Mouse (Mus musculus): Measurements from ENCODE around the gene H2-T23.
A peak's percentile ranks its signal among the peaks of the same experiment; 100 is the strongest.
"Not testable (repeated sequence)": the region's sequence is repeated elsewhere in the genome, so short reads cannot be mapped to it uniquely, and the experiment has no call there.

H2-T23 gene

GRCm38 (mm10) chr17:36023710-36024654, 8.7 kb downstream of the H2-T23 start:
- peak; percentile 93 for DNase-seq (ENCODE audit: low spot score)

GRCm38 (mm10) chr17:36022922-36023321, 9.7 kb downstream of the H2-T23 start:
- peak; percentile 10 for DNase-seq (ENCODE audit: low spot score)

DNA sequence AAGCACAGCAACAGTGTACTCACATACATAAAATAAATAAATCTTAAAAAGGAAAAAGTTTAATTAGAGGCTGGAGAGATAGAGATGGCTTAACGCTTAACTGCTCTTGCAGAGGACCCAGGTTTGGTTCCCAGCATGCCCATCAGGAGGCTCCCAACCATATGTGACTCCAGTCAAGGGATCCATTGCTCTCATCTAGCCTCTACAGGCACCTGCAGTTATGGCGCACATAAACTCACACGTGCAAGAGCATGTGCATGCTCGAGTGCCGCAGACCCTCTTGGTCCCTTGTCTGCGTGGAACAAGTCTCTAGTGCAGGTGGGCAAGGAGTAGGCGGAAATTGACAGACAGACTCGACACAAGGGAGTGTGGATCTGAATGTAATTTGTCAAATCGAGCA, 10.6 kb downstream of the H2-T23 start:
- no peak for DNase-seq (ENCODE audit: low spot score)

DNA sequence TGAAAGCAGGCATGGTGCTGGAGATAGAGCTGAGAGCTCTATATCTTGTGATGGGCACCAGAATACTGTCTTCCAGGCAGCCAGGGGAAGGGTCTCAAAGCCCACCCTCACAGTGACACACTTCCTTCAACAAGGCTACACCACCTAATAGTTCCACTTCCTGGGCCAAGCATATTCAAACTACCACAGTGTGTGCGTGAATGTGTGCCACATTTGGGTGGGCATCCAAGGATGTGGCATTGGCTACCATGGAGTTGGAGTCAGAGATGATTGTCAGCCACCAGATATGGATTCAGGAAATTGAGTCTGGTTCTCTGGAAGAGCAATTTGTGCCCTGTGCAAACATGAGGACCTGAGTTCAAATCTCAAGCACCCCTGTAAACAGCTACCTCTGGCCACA, 11.3 kb downstream of the H2-T23 start:
- DNase-seq (ENCODE audit: low spot score): peak; percentile 2

GRCm38 (mm10) chr17:36020191-36021073, 12.2 kb downstream of the H2-T23 start, which contains the start of gene H2-T24:
H2-T24 (minus strand) TSS chr17:36020560.
- DNase-seq (ENCODE audit: low spot score): peak; percentile 63

- DNase-seq (ENCODE audit: low spot score): peak; percentile 2
Measured at GRCm38 (mm10) chr17:36019519-36019918, 13.1 kb downstream of the H2-T23 start.

DNA sequence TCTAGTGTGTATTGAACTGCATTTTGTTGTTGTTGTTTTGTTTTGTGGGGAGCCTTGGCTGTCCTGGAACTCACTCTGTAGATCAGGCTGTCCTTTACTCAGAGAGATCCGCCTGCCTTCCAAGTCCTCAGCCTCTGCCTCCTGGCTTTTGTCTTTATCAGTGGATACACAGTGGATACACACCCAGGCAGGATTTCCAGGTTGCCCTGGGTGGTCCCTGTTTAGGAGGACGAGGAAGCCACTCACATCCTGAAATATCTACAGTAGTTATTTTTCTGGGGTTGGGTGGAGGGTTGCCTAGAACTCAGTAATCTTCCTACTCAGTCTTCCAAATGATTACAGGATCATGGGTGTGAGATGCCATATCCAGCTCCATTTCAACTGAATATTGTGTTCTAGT, 13.7 kb downstream of the H2-T23 start:
- DNase-seq (ENCODE audit: low spot score): no peak

GRCm38 (mm10) chr17:36017046-36017445, 15.6 kb downstream of the H2-T23 start:
- DNase-seq (ENCODE audit: low spot score): peak; percentile 3

GRCm38 (mm10) chr17:36014977-36015376, 17.7 kb downstream of the H2-T23 start:
- DNase-seq (ENCODE audit: low spot score): no peak

- not testable (repeated sequence) for DNase-seq (ENCODE audit: low spot score)
Measured at GRCm38 (mm10) chr17:36004409-36004808, 28.2 kb downstream of the H2-T23 start.

- DNase-seq (ENCODE audit: low spot score): no peak
Measured at GRCm38 (mm10) chr17:36003331-36003730, 29.3 kb downstream of the H2-T23 start.

DNA sequence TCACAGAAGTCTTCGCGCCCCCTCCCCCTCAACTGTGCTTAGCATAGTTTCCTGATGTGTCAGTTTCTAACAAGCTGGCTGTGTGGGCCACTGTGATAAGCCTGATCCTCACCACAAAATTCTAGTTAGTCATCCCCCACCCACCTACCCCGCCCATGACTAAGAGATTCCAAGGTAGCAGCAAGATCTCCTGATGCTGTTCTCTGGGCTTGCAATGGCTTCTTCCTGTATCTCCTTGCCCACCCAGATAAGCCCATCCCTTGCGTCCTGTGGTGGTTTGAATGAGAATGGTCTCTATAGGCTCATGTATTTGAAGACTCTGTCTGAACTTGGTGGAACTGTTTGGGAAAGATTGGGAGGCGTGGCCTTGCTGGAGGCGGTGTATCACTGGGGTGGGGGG, 30.7 kb downstream of the H2-T23 start:
- DNase-seq (ENCODE audit: low spot score): no peak

GRCm38 (mm10) chr17:36001121-36001897, 31.3 kb downstream of the H2-T23 start:
- DNase-seq (ENCODE audit: low spot score): no peak

DNA sequence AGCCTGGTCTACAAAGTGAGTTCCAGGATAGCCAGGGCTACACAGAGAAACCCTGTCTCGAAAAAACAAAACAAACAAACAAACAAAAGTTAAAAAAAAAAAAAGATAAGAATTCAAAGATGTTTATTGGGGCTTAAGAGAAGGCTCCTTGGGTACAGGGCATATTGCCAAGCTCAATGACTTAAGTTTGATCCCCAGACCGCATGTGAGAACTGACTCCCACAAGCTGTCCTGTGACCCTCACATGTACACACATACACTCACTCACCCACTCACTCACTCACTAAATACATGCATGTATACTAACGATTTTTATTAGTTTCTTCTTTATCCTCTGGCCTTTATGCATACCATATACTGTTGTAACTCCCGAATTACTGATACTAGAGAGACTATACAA, 32.3 kb downstream of the H2-T23 start:
- DNase-seq (ENCODE audit: low spot score): no peak

- no peak for DNase-seq (ENCODE audit: low spot score)
Measured at GRCm38 (mm10) chr17:35999356-35999755, 33.3 kb downstream of the H2-T23 start.

- DNase-seq (ENCODE audit: low spot score): no peak
Measured at GRCm38 (mm10) chr17:35998545-35999305, 33.9 kb downstream of the H2-T23 start.

DNA sequence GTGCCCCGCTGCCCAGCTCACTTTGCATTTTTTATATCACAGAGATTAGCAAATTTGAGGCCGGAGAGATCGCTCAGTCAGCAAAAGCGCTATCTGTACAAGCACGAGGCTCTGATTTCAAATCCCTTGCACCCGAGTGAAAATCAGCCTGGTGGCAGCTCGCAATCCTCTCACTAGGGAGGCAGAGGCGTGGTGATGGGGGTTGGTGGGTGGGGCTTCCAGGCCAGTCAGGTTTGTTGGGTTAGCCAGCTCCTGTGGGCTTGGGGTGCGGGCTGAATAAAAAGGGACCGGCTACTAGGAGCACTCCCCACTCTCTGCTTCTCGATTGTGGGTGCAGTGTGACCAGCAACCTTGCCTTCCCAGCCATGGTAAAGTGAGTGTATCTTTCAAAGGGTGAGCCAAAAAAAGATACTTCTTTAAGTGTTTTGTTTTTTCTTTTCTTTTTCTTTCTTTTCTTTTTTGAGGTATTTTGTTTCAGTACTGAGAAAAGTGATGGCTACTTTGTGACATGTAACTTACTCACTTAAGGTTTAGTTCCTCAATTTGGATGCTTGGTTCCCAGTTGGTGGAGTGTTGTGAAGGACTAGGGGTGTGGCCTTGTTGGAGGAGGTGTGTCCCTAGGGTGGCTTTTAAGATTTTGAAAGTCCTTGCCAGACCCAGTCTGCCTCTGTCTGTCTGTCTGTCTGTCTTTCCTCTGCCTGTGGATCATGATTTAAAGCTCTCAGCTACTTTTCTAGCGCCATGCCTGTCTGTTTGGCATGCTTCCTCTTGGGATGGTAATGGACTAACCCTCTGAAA, 34.7 kb downstream of the H2-T23 start:
- DNase-seq (ENCODE audit: low spot score): peak; percentile 66

DNA sequence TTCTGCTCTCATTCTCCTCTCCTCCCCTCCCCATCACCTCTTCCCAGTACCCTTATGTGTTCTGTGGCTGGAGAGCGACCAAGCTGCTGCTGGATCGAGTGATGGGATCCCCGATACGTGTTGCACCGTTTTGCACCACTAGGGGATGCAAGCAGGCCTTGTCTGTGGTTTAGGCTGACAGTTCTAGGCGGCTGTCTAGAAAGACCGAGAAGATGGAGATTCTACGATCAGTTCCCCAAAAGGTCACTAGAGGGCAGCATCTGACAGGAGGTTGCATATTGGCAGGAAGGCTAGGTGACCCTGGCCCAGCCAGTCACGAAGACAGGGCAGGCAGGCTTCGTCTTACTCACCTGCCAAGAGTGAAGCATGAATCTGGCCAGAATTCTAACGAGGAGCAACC, 35.7 kb downstream of the H2-T23 start:
- DNase-seq (ENCODE audit: low spot score): peak; percentile 99

GRCm38 (mm10) chr17:35994879-35995240, 37.8 kb downstream of the H2-T23 start:
- DNase-seq (ENCODE audit: low spot score): peak; percentile 41

GRCm38 (mm10) chr17:35994175-35994878, 38.3 kb downstream of the H2-T23 start:
- peak; percentile 93 for DNase-seq (ENCODE audit: low spot score)

Measured in adipocyte (in vitro differentiated cells).